Mouse (Mus musculus) erythroid progenitor cell, adult 5-6 weeks (primary cell): ENCODE data around the gene Gm16223. TPM values are rescaled to one million over a fixed set of nuclear protein-coding genes. Genes with fewer than 3 reads are reported as not detected.

Experiments
- ATAC-seq: replicated peaks from 2 replicates; pipeline ENCODE4 v1.8.0; 2016; ENCODE audit warnings: moderate number of reproducible peaks, mild to moderate bottlenecking, moderate TSS enrichment, inconsistent platforms; ENCODE audit not compliant: poor library complexity, low FRiP score, severe bottlenecking
- total RNA-seq, 2 experiments: library from RNA; stranded (forward) in 1 of 2; stranded (reverse) in 1 of 2; fragments of 150-400 nt in 1 of 2; fragments of 186-747, 209-891 nt in 1 of 2; gene quantifications; 2 replicates each; pipeline versions ENCODE4 v1.2.3 to v1.2.4; 2015 to 2017; ENCODE audit warnings: low replicate concordance in 2 of 2

Gm16223 gene
- total RNA-seq (2015; ENCODE audit: low replicate concordance) (not detected in 2 replicates), total RNA-seq (2017; ENCODE audit: low replicate concordance) (not detected in 2 replicates)

DNA sequence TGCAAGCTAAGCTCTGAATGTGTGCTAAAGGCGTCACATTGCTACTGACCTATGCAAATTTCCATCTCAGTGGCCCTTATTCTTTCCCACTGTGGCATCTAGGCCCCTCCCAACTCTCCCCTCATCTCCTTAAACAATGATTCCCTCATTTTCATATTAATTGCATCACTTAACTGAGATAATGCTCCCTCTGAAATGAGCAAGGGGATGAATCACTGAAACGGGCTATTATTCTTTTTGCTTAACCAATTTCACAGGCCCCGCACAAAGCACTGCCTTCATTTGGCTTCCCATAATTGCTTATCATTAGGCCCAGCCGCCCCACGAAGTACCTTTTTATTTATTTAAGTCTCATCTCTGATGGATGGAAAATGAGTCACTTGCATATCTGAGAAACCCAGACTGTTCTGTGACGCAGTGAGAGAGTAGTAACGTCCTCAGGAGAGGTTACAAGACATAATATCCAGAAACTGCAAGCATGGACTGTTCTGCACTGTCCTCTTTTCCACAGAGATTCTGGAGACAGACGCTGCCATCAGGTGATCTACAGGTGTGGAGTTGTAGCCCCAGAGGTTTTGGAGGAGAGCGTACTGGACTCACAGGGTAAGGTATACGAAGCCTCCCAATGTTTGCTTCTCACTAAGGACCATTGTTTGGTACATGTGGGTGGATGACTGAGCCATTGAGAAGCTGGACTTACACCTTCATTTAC lies at the start of gene Gm16223:
Gene Gm16223, plus strand, starts transcription at position 485 of the 712 bp plus-strand sequence.
- no peak for ATAC-seq

DNA sequence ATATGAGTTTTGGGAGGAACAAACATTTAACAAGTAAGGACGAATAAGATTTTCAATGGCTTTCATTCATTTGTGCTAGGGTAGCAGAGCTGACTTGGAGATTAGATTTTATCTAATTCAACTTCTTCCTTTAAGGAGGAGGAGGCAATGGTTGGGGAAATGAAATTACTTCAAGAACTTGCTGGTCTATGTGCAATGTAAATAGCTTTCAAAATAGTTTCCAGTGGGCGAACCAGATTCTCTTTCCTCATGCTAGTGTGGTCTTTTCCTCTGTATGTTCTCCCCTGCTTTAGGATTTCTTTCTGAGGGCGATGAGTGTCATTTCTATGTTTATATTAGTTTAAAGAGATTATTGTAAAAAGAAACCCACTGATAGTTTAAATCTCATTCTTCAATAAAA lies 45.7 kb upstream of the Gm16223 start:
- ATAC-seq, result no peak

DNA sequence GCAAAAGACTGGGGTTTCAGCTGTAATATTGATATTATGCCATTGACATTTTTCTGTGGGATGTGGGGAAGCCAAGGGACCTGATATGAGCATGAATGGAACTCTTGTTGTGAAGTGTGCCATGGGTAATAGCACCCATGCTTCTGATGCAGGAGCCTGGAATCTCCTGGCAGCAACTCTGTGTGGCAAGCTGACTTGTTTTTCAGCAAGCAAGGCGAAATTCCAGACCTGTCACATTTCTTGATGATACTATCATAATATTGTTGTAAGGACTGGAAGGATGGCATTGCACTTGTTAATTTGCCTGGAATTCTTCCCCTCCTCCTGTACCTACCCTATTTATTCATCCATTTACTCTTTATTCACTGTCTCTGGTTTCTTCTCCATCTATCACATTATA lies 44.2 kb upstream of the Gm16223 start:
- no peak for ATAC-seq

DNA sequence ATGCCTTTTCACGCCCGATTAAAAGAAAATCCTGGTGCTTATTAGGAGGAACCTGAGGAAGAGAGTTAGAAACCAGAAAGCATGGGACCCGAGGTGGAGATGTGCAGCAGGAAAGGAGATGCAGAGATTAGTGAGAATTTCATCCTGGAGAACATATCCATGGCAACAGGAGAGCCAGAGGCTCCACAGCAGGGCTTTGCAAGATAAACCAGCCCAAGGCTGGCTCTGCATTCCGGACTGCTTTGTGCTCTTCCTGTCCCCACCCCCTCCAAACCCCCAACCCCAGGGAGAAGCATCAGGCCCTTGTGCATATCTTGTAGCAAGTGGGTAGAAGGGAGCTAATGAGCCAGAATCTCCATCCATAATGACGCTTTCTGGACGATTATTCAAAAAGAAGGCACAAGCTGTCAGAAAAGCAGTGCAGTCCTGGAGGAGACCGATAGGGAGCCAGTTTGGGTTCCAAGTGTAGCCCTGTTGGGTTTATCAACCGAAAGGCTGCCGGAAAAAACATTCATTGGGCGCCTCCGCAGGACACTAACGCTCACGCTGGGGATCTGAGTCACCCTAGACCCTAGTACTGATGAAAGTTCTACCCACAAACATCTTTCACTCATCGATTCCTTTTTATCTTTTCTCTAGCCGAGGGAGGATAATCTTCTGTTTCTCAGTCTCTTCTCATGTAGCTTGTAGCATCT lies 31.2 kb upstream of the Gm16223 start:
- ATAC-seq, result no peak

DNA sequence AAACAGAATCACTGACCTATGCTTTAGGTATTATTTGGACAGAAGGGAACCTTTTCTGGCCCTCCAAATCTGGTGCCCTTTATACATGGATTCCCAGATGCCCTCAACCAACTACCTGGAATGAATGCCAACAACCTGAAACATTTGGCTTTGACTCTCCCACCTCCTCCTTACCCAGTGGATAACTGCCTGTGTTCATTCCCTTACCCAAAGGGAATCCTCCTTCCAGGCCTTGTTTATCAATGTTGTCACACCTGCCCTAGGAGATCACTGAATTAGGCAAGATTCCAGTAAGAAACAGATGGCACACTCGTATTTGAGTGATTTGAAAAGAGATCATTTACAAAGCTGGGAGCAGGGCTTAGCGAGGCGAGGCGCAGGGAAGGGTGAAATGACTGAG lies 13.1 kb upstream of the Gm16223 start:
- no peak for ATAC-seq

DNA sequence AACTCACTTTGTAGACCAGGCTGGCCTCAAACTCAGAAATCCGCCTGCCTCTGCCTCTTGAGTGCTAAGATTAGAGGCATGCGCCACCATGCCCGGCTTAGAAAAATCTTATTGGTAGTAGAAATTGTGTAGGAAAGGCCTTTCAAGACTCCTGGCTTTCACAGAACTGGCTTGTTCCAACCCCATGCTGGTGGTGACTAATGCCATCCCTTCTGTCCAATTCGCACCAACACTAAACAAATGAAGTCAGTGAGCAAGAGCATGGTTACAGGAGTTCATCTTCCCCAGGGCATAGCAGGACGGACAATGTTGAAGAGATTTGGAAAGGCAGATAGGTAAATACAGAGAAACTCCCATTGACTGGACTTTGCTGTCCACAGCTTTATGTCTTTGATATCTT lies 12.6 kb upstream of the Gm16223 start:
- ATAC-seq, result no peak

GRCm38 (mm10) chr5:42065090-42065489 lies 2.7 kb upstream of the Gm16223 start:
- ATAC-seq, result no peak

DNA sequence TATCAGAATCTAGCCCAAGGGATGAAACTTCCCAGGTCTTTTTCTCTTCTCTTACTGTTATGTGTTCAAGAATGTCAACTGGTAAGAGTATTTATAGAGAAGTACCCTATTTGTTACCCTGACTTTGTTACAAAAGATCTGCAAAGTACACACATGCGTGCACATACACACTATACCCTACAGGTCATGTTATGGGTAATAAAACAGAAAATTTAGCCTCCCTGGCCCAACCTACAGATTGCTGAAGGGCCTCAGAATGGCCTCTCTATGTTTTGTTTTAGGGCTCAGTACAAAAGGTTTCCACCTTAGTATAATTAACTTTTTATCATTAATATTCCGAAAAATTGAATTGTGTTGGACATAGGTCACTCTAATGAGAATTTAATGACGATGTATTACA lies 685 bp upstream of the Gm16223 start:
- no peak for ATAC-seq

- no peak for ATAC-seq
These were observed 424 bp downstream of the Gm16223 start for GRCm38 (mm10) chr5:42068188-42068579.

GRCm38 (mm10) chr5:42116586-42117346 lies 49.0 kb downstream of the Gm16223 start:
- no peak for ATAC-seq

DNA sequence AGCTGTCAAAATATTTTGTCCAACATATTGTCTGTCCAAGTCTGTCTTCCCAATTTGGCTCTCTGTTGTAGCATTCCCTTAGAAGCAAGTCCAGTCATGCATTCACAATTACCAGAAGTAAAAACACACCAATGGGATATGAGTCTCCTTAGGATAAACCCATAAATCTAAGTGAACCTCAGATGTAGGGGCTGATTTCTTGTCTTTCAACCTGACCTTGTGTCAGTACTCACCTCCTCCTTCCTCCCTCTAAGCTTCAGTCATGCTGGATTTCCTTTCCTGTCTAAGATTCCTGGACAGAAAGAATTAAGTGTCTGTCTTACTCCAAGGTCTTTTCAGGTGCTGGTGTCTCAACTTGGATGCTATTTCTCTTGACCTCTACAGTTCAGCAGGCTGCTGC lies 57.8 kb downstream of the Gm16223 start:
- ATAC-seq, result no peak

GRCm38 (mm10) chr5:42155626-42156025 lies 87.9 kb downstream of the Gm16223 start:
- no peak for ATAC-seq

DNA sequence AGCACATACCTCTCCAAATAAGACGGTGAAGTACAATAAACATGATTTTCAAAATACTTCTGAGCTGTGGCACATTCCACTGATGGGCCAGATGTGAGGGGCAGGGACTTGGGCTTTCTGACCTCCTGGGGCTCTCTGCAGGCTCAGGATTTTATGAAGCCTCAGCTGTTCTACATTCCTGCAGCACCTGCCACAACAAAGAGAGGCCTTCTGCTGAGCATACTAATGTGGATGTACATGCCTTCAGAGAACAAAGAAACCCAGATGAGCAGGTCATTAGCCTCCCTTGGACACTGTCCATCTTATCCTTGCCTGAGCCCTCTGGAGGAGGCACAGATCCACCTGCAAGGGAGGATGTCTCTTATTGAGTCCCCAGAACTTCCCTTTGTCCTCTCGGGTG lies 97.0 kb downstream of the Gm16223 start:
- ATAC-seq, result no peak

DNA sequence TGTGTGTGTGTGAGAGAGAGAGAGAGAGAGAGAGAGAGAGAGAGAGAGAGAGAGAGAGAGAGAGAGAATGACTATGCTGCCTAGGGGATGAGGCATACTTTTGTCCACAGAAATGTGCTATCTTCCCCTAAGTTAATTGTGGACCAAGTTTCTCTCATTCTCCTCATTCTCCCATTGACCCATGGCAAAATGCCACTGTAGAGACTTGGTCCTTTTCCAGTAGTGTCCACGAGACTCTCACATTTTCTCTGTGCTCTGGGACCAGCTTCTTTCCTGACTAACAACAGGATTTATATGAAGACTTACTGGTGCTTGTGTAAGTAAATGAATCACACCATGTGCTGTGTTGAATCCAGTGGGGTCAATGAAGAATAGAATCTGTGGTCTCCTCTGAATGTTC lies 98.6 kb downstream of the Gm16223 start:
- no peak for ATAC-seq

DNA sequence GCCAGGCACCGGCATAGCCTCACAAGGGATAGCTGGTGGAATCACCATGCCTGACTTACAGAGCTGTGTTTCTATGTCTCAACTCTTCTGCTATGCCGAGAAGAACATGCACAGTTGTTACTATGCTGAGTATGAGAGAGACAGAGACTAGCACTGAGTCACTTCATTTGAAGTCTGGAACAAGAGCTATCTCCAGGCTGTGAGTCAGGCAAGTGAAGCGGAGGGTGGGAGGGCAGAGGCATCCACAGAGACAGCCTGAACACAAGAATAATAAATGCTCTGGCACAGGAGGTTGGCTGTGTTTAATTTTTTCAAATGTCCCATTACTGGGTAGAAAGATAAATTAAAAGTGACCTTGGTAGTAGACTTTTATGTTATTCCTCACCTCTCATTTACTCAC lies 100.3 kb downstream of the Gm16223 start:
- ATAC-seq, result no peak

GRCm38 (mm10) chr5:42168785-42169184 lies 101.0 kb downstream of the Gm16223 start:
- ATAC-seq, result no peak

DNA sequence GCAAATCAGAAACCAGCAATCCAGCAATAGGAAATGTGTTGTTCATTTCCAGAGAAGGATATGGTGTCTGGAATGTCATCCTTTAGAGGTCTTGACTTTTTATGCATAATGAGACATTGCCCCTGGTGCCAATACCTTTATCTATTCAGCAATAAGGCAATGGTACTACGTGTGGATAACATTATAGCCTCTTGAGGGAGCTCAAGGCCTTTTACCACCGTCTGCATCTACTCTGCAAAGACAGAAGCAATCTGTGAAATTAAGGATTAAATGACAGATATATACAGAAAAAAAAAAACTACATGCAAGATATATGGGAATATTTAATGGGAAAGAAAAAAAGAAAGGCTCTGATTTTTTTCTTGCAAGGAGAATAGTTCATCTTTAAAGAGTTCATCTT lies 106.3 kb downstream of the Gm16223 start:
- ATAC-seq, result no peak

DNA sequence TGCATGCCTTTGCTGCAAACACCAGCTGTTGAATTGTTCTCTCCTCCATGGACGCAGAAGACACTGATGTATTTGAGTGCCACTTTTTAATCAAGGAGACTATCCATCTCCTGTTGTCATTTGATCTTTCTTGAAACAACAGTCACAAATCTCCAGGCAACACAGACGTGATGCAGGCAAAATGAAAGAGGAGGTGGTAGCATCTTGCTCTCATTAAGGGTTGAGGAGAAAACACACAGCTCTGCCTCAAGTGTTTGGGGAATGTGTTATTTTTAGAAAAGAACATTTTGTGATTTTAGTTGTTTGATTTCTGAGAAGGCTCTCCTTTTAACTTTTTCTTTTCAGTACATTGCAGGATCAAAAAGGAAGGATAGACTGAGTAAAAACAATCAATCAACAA lies 107.7 kb downstream of the Gm16223 start:
- ATAC-seq, result no peak

DNA sequence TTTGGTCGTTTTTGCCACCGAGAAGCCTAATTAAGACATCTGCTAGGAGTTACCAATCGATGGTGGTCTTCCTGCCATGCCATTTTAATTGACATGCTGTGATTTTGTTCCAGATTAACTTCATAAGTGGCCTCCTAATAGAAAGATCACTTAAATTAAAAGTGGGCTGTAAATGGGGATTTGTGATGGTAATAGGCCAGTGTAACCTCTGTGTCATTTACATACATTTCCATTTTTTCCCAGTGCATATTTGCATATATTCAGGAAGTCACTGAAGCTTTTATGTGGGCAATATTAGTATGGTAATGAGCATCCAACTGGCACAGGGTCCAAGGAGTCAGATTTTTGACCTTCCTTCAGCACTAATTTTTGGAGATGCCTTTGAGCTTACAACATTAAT lies 130.7 kb downstream of the Gm16223 start:
- ATAC-seq, result no peak

- ATAC-seq, result no peak
These were observed 139.8 kb downstream of the Gm16223 start for GRCm38 (mm10) chr5:42207456-42208122.
